Mouse (Mus musculus) heart, embryonic 10.5 days (tissue): ENCODE data around the gene Tbx15. TPM values are rescaled to one million over a fixed set of nuclear protein-coding genes. Genes with fewer than 3 reads are reported as not detected.

Experiments used
- microRNA-seq: library from miRNA; unstranded; fragments of <30 nt; microRNA quantifications from one replicate; pipeline ENCODE4, GENCODE M21; 2017
- polyA plus RNA-seq: library from polyadenylated mRNA; unstranded; fragments of >200 nt; fragmentation: Nextera tagmentation; extraction: Ambion mirVana; gene quantifications from 2 replicates; pipeline ENCODE4 v1.2.1, GENCODE M21; 2016

Gene Tbx15
- polyA plus RNA-seq, 1 experiment from 2014 or later = 0.67 TPM

Small RNA genes within 50 kb of the gene (microRNA-seq; reads per million reads assigned to microRNA genes)
- gene Mir6481 = not detected

Other genes starting within 250 kb of the Tbx15 start
- 6.9 and 8.2 TPM in 2 replicates for gene Wars2, start 99.3 kb upstream of the Tbx15 start, polyA plus RNA-seq